Mouse (Mus musculus) right cerebral cortex, postnatal 10 days (tissue): Measurements from ENCODE around the gene Sox5.

ENCODE experiments used
- DNase-seq, 2 experiments: peaks; one replicate each; pipeline ENCODE4 v3.0.0; 2021; ENCODE audit warnings: low spot score in 2 of 2

Gene Sox5

GRCm38 (mm10) chr6:144329311-144329930, 452.4 kb downstream of the Sox5 start:
- DNase-seq: no peak

- no peak for DNase-seq
Observed at GRCm38 (mm10) chr6:144328779-144329178, 453.0 kb downstream of the Sox5 start.

GRCm38 (mm10) chr6:144326817-144327216, 455.0 kb downstream of the Sox5 start:
- DNase-seq: no peak

- no peak for DNase-seq
Observed at GRCm38 (mm10) chr6:144323372-144323771, 458.4 kb downstream of the Sox5 start.

DNA sequence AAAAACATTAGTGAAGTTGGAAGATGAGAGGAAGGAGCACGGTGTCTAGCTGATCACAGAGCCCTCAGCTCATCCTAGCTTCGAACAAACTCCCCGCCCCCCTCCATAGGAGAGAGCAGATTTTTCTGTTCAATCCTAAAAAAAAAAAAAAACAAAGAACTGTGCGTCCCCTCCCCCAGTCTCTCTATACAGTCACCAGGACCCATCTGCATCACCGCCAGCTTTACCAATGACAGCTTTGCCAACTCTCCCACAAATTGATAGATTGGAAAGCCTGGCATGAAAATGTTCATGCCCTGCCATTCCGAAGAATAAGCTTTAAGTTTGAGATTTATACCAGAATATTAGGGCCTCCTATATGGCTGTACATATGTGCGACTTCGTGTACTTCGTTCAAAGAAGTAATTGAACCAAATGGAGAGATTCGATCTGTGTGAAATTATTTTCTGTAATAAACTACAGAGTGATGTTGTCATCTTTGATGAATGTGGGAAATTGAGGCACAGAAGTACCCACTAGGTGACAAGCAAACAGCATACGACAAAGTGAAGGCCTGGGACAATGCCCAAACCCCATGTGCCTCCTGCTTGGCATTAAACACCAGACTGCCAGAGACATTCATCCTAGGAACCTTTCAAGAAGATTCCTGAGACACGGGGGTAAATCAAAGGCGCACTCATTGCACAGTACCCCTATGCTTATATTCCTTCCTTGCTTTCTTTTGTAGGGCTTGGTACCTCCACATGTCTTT, 459.3 kb downstream of the Sox5 start:
- DNase-seq: no peak

- no peak for DNase-seq
Observed at GRCm38 (mm10) chr6:144320327-144320726, 461.4 kb downstream of the Sox5 start.

DNA sequence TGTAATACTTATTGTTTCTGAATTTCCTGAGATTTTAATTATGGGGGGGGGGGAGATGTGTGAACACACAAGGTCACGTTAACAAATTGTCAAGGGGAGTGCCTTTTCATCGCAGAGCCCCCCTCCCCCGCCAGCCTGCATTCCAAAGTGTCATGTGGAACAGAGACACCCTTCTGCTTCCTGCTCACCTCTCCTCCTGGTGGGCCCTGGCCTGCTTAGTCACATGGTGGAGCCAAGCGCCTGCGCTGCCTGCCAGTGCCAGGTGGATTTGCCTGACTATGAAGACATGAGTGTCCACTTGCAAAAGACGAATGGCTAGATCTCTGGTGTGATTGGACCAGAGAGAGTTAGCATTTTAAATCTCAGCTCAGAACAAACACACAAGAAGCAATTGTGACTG, 462.1 kb downstream of the Sox5 start:
- DNase-seq: no peak

DNA sequence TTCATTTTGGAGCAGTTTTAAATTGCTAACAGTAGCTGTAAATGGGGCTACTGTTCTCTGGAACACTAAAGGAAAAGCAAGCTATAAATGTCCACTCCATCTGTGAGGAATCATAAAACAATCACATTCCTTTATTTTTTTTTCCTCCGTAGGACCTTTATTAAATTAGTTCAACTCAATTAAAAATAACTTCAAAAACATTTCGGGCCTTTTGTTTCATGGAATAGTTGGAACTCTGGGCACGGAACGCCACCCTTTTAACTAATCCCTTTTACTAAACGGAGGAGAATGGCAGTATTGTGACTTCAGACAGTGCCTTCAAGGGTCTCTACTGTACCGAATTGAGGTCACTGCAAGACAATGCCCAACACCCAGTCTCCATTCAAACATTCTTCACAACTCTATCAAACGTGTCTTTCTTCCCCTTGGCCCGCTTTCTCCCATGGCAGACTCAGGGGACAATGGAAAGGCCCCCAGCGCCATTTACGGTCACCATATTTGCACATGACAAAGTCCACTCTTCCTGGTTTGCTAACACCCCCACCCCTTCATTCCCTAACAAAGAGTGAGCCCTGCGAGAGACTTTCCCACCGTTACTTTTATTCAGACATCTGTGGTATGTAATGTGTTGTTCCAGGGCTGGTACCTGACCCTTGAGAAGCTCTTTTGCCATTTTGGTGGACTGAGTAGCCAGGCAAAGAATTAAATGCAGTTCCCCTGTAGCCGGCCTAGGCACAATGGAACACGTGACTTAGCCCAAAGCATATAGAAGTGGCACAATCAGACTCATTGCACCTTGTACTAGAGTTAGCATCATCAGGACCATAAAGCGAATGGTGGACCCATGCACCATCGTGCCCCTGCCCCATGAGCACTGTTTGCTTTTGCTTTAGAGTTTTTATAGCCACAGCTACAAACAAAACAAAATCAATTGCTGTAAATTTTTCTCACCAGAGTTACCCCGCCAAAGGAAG, 468.7 kb downstream of the Sox5 start:
- peak in 1 of 2 experiments; percentile 29 for DNase-seq

DNA sequence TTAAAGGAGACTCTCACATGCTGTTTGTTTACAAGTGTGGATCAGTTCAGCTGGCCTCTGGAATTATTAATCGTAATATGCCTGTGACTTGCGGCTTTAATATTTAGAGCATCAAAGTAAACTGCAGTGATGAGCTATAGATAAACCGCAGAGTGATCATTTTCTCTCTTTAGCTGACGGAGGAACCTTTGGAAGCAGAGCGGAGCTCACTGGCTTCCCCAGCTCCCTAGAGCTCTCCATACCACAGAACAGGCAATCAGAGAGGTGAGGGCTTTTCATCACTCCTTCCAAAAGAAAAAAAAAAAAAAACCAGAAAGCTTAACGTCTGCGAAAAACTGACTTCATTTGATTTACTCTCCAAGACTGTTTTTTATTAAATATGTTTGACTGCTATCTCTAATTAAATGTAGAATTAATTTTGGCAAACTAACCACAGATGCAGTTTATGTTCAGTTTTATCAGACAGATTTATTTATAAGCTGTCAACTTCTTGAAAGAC, 469.4 kb downstream of the Sox5 start:
- DNase-seq: no peak

GRCm38 (mm10) chr6:144311754-144312153, 470.0 kb downstream of the Sox5 start:
- DNase-seq: no peak

DNA sequence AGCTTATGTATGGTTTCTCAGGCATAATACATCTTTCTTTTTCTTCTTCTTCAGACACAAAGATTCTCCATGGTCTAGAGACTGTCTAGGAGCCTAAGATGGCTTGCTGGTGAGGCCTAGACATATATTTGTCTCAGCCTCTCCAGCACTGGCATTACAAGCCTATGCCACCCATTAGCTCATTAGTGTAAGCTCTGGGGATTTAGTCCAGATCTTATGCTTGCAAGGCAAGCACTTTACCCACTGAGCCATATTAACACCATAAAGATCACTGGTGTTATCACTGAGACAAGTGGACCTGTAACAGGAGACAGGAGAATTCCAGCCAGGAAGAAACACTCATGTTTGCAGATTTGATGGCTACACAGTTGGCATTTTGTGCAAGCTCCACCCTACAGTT, 472.6 kb downstream of the Sox5 start:
- DNase-seq: no peak

GRCm38 (mm10) chr6:144307551-144308149, 474.1 kb downstream of the Sox5 start:
- peak in 1 of 2 experiments; percentile 27 for DNase-seq

- DNase-seq: no peak
Observed at GRCm38 (mm10) chr6:144302823-144303222, 479.0 kb downstream of the Sox5 start.

- DNase-seq: no peak
Observed at GRCm38 (mm10) chr6:144301082-144301481, 480.7 kb downstream of the Sox5 start.

DNA sequence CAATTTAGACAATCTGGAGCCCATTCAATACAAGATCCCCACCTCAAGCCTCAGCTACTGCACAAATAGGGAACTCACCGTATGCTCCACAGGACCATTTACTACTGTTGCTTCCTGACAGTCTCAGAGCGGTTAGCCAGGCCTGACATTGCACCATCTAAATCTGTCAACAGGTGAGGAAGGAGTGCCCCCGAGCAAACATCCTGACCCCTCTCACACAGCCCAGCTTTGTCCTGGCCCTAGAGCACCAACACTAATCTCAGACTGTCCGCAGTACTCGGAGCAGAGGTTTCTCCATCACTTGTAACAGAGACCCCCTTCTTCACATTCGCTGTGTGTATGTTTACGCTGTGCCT, 482.3 kb downstream of the Sox5 start:
- DNase-seq: no peak

- DNase-seq: no peak
Observed at GRCm38 (mm10) chr6:144298641-144299502, 482.9 kb downstream of the Sox5 start.

DNA sequence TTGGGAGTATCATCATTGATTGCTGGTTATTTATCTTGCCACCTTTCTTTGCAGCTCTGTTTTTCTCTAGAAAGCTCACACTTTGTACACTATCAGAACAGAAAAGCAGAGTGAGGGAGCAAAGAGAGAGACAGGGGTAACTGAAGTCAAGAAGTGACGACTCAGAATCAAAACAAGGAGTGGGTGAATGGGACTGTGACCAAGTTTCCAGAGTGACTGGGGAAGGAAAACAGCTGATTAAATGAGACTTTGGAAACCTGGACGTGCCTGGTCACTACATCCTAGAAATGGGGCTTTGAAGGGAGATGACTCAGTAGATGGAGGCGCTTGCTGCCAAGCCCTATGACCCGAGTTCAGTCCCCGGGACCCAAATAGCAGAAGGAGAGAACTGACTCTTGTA, 483.9 kb downstream of the Sox5 start:
- no peak for DNase-seq

GRCm38 (mm10) chr6:144297131-144297530, 484.6 kb downstream of the Sox5 start:
- no peak for DNase-seq

DNA sequence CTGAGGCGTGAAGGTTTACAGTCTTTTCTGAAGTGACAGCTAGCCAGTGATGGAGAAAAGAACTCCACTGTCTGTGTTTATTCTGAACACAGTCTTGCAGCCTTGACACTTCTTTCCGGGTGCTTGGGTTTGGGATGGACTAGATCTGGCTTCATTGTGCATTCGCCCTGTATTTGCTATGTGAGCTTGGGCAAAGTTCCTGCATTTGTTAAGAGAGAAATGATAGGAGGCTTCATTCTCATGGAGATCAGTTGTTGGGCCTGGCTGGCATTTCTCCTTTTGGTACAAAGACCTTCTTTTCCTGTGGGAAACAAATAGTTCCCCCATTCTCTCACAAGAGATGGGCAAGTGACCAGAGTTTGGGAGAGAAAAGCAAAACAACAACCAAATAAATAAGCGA, 490.3 kb downstream of the Sox5 start:
- DNase-seq: peak in 1 of 2 experiments; percentile 32

GRCm38 (mm10) chr6:144286122-144286521, 495.7 kb downstream of the Sox5 start:
- DNase-seq: peak; percentile 34 to 35

DNA sequence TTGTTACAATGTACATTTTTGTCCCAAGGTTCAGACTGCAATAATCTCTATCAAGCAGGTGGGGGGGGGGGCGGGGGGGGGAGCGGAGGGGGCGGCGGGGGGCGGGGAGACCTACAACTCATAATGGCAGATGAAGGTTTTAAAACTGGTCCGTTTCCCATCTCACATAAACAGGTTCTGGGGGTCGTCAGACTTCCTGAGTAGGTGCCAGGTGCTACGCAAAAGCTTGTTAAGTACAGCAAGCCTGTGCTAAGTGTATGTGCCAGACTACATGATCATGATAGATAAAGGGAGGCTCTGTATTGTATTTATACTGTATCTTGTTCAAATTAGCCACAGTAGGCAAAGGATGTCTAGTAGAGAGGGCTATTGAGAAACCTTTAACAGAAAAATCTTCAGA, 498.6 kb downstream of the Sox5 start:
- DNase-seq: no peak
